Mouse (Mus musculus) hindbrain, embryonic 15.5 days (tissue): Measurements from ENCODE around the gene Pdlim5. TPM values are rescaled to one million over a fixed set of nuclear protein-coding genes. Genes with fewer than 3 reads are reported as not detected.

Experiments
- ATAC-seq: fragments of 200-750 bp; cut with Nextera tagmentation; 2 replicates; pipeline ENCODE4 v1.8.0; 2017; ENCODE audit warnings: low read depth, moderate number of reproducible peaks, moderate TSS enrichment; ENCODE audit not compliant: low FRiP score
- H3K27ac ChIP-seq: fragments of 300-500 bp; sonication (generic); replicated peaks from 2 replicates; pipeline ENCODE4 v1.5.1; 2015; ENCODE audit warnings: mild to moderate bottlenecking, inconsistent platforms
- H3K27me3 ChIP-seq: fragments of 300-500 bp; sonication (generic); 2 replicates; pipeline ENCODE4 v1.6.1; 2015; ENCODE audit warnings: control low read depth, inconsistent platforms
- H3K36me3 ChIP-seq: fragments of 300-500 bp; sonication (generic); 2 replicates; pipeline ENCODE4 v1.6.1; 2015; ENCODE audit warnings: control low read depth, inconsistent platforms
- H3K4me1 ChIP-seq: fragments of 300-500 bp; sonication (generic); replicated peaks from 2 replicates; pipeline ENCODE4 v1.6.1; 2015; ENCODE audit warnings: control low read depth, inconsistent platforms
- H3K4me2 ChIP-seq: fragments of 300-500 bp; sonication (generic); 2 replicates; pipeline ENCODE4 v1.6.1; 2015; ENCODE audit warnings: moderate library complexity, mild to moderate bottlenecking, inconsistent platforms
- H3K4me3 ChIP-seq: fragments of 300-500 bp; sonication (generic); 2 replicates; pipeline ENCODE4 v1.5.1; 2015; ENCODE audit warnings: mild to moderate bottlenecking, inconsistent platforms
- H3K9ac ChIP-seq: fragments of 300-500 bp; sonication (generic); 2 replicates; pipeline ENCODE4 v1.6.1; 2015; ENCODE audit warnings: inconsistent platforms
- H3K9me3 ChIP-seq: fragments of 300-500 bp; sonication (generic); 2 replicates; pipeline ENCODE4 v1.6.1; 2016; ENCODE audit warnings: control low read depth, inconsistent platforms
- WGBS: fragments of 180-500 bp; shearing (Covaris S2); methylation state at CpG from one replicate; pipeline ENCODE4 v1.1.7; 2015; 5-methylcytosine and 5-hydroxymethylcytosine counted together
- polyA plus RNA-seq: library from polyadenylated mRNA; unstranded; fragments of >200 nt; fragmentation: Nextera tagmentation; extraction: Ambion mirVana; gene quantifications from 2 replicates; pipeline ENCODE4 v1.2.1, GENCODE M21; 2015

Gene Pdlim5
- polyA plus RNA-seq, 1 experiment from 2014 or later: 15.0 TPM

DNA sequence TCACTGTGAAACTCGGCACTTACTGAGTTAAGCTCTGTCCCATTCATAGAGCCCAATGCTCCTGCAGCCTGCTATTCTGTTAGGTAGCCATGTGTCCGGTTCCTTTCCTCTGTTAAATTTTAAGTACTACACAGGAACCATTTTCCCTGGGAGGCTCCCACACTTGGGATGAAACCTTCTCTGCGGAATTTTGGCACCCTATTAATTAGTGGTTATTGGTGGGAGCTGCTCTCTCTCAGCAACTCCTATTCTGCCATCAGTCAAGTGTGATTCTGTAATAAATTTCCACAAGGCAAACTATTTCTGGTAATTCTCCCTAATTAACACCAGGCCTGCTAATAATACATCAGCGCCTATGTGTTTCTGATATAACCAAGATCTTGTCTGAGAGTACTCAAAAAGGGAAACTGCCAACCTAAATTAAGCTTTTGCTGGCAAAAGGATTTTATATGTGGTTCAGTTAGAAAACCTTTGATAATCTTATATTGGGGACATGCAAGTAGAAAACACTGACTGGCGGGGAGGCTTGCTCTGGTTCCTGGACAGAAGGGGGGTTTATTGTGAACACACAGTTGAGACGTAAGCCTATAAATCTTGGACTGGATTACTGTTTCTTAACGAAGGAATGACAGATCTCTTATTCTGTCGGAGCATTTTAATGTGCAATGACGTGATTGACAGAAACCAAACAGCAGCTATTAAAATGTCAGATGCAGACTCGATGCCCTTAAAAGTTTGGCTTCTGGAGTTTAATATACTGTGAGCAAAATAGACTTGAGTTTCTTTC lies 157.0 kb downstream of the Pdlim5 start:
- Histone ChIP-seq H3K4me2 (no peak overlapping the region), H3K9ac (no peak overlapping the region)

GRCm38 (mm10) chr3:142237621-142238020 lies 157.9 kb downstream of the Pdlim5 start:
- H3K27me3 ChIP-seq: no peaks in the 10 kb centered on the region
- H3K4me1 ChIP-seq: no peaks in the 10 kb centered on the region
- ATAC-seq: no peak
- WGBS: 59% methylated on average over 5 of the region's 5 CpGs
- no peaks in the 10 kb centered on the region for H3K9me3 ChIP-seq
- no peaks in the 10 kb centered on the region for H3K36me3 ChIP-seq
- H3K4me2 ChIP-seq: no peak overlapping the region
- H3K4me3 ChIP-seq: no peak overlapping the region
- no peak overlapping the region for H3K27ac ChIP-seq
- no peak overlapping the region for H3K9ac ChIP-seq

More for the DNA sequence above, 157.0 kb downstream of the Pdlim5 start:
- no peak for ATAC-seq
- 76% methylated on average over 10 of the region's 10 CpGs for WGBS
- no peak overlapping the region for H3K27ac ChIP-seq
- H3K36me3 ChIP-seq: no peaks in the 10 kb centered on the region
- H3K27me3 ChIP-seq: no peaks in the 10 kb centered on the region
- H3K4me1 ChIP-seq: no peaks in the 10 kb centered on the region
- no peak overlapping the region for H3K4me3 ChIP-seq
- H3K9me3 ChIP-seq: no peaks in the 10 kb centered on the region

- no peak for ATAC-seq
- no peak overlapping the region for H3K4me2 ChIP-seq
- no peaks in the 10 kb centered on the region for H3K4me1 ChIP-seq
- H3K9ac ChIP-seq: no peak overlapping the region
- H3K27me3 ChIP-seq: no peaks in the 10 kb centered on the region
- H3K27ac ChIP-seq: no peak overlapping the region
- WGBS: 77% methylated on average over 16 of the region's 16 CpGs
- H3K9me3 ChIP-seq: no peaks in the 10 kb centered on the region
- no peaks in the 10 kb centered on the region for H3K36me3 ChIP-seq
- no peak overlapping the region for H3K4me3 ChIP-seq
These were observed 161.7 kb downstream of the Pdlim5 start for GRCm38 (mm10) chr3:142233606-142234465.

GRCm38 (mm10) chr3:142228665-142229064 lies 166.8 kb downstream of the Pdlim5 start:
- no peak for ATAC-seq
- WGBS: 83% methylated on average over 7 of the region's 7 CpGs
- no peaks in the 10 kb centered on the region for H3K27me3 ChIP-seq
- no peak overlapping the region for H3K27ac ChIP-seq
- H3K9ac ChIP-seq: no peak overlapping the region
- no peaks in the 10 kb centered on the region for H3K36me3 ChIP-seq
- no peaks in the 10 kb centered on the region for H3K4me1 ChIP-seq
- no peak overlapping the region for H3K4me3 ChIP-seq
- no peaks in the 10 kb centered on the region for H3K9me3 ChIP-seq
- no peak overlapping the region for H3K4me2 ChIP-seq

DNA sequence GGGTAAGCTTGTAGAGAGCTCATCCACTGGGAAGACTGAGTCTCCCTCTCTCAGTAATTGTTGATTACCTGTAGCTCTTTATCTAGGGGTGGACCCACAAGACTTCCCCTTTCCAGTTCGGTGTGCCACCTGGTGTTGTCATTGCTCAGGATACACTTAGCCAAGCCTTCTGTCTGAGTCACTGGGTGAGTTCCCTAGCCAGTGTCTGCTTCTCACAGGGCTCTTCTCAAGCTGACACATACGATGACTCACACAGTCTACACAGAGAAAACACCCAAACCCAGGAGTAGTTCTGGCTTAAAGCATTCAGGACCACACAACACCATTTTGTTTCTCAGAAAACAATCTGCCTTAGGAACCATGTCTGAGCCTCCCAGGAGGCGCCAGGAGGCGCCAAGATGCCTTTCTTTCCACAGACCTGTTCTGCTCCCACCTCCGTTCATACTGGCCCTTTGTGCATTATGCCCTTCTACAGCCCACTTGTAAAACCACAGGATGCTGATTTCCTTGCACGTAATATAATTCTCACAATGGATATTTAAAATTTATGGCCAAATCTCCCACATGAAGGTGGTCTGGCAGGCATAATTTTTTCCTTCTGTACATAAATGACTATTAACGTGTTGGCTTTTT lies 172.9 kb downstream of the Pdlim5 start:
- Histone ChIP-seq H3K9me3 (no peaks in the 10 kb centered on the region), H3K4me1 (no peaks in the 10 kb centered on the region), H3K4me3 (no peak overlapping the region), H3K36me3 (no peaks in the 10 kb centered on the region), H3K4me2 (no peak overlapping the region), H3K27me3 (no peaks in the 10 kb centered on the region), H3K27ac (no peak overlapping the region), H3K9ac (no peak overlapping the region)
- WGBS: 92% methylated on average over 7 of the region's 7 CpGs
- no peak for ATAC-seq

GRCm38 (mm10) chr3:142219910-142220309 lies 175.6 kb downstream of the Pdlim5 start:
- 94% methylated on average over 9 of the region's 9 CpGs for WGBS
- H3K9ac ChIP-seq: no peak overlapping the region
- H3K4me2 ChIP-seq: no peak overlapping the region
- no peaks in the 10 kb centered on the region for H3K4me1 ChIP-seq
- no peak for ATAC-seq
- H3K4me3 ChIP-seq: no peak overlapping the region
- no peaks in the 10 kb centered on the region for H3K27me3 ChIP-seq
- H3K27ac ChIP-seq: no peak overlapping the region
- H3K9me3 ChIP-seq: no peaks in the 10 kb centered on the region
- no peaks in the 10 kb centered on the region for H3K36me3 ChIP-seq

GRCm38 (mm10) chr3:142212821-142213220 lies 182.7 kb downstream of the Pdlim5 start:
- Histone ChIP-seq H3K4me2 (no peak overlapping the region), H3K27ac (no peak overlapping the region), H3K4me3 (no peak overlapping the region), H3K36me3 (no peaks in the 10 kb centered on the region), H3K27me3 (no peaks in the 10 kb centered on the region), H3K4me1 (no peaks in the 10 kb centered on the region), H3K9me3 (no peaks in the 10 kb centered on the region), H3K9ac (no peak overlapping the region)
- WGBS: 67% methylated on average over 2 of the region's 2 CpGs
- no peak for ATAC-seq

DNA sequence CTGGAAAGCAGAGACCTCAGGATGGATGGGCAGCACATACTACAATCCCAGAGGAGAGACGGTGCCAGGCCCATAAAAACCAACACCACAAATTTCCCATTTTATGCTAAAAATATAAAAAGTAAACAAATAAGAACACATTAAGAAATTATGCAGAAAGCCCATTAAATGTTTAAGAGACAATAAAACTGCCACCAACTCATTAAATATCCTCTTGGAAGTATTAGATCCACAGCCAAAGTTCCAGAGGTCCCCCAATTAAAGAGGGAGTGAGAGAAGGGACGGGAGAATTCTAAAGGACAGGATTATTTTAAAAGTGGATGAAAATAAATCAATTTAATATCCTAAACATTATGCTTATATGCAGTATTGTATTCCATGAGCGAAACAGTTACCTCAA lies 183.3 kb downstream of the Pdlim5 start:
- H3K4me2 ChIP-seq: no peak overlapping the region
- no peak overlapping the region for H3K4me3 ChIP-seq
- no peaks in the 10 kb centered on the region for H3K4me1 ChIP-seq
- ATAC-seq: no peak
- no peaks in the 10 kb centered on the region for H3K9me3 ChIP-seq
- no peak overlapping the region for H3K27ac ChIP-seq
- no peaks in the 10 kb centered on the region for H3K27me3 ChIP-seq
- H3K9ac ChIP-seq: no peak overlapping the region
- no peaks in the 10 kb centered on the region for H3K36me3 ChIP-seq
- WGBS: 85% methylated on average over 3 of the region's 3 CpGs

DNA sequence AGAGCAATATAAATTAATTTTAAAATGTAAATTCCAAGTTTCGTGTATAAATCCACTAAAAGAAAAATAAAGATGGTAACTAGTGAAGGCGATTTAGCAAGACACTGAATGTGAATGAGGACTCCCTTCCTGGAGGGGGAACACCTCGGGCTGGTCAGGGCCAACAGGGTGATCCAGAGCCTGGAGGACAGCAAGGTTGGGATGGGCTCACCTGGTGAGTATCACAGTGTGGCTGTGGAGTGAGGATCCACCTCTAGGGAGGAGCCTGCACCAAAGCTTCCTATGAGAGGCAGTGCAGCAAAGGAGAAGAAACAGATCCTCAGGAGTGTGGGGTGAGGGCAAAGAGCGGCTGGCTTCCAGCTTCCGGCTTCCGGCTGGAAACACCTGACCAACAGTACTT lies 185.5 kb downstream of the Pdlim5 start:
- H3K27ac ChIP-seq: no peak overlapping the region
- no peaks in the 10 kb centered on the region for H3K27me3 ChIP-seq
- H3K9ac ChIP-seq: no peak overlapping the region
- H3K4me2 ChIP-seq: no peak overlapping the region
- WGBS: 86% methylated on average over 6 of the region's 6 CpGs
- ATAC-seq: peak; percentile 23; the same call in 1 of the 2 replicates
- H3K36me3 ChIP-seq: no peaks in the 10 kb centered on the region
- H3K9me3 ChIP-seq: no peaks in the 10 kb centered on the region
- no peak overlapping the region for H3K4me3 ChIP-seq
- H3K4me1 ChIP-seq: no peaks in the 10 kb centered on the region

GRCm38 (mm10) chr3:142209057-142209456 lies 186.4 kb downstream of the Pdlim5 start:
- no peaks in the 10 kb centered on the region for H3K4me1 ChIP-seq

DNA sequence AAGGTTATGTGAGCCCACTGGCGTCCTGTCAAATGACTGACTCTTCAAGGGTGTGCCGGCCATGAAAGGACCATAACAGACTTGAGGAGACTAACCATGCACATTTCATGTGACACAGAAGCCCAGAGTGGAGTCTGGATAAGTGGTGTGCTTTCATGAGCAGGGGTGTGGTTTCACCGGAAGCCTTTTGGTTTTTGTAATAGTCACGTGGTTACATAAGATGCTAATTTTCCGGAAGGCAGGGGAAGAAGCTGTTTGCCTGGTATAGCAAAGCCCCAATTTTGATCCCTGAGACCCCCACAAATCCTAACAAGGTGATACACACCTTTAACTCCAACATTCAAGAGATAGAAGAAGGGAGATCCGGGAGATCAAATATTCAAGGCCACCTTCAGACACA lies 188.0 kb downstream of the Pdlim5 start:
- ATAC-seq: no peak
- Histone ChIP-seq H3K27ac (no peak overlapping the region), H3K4me1 (no peaks in the 10 kb centered on the region), H3K9ac (no peak overlapping the region), H3K27me3 (no peaks in the 10 kb centered on the region), H3K4me3 (no peak overlapping the region), H3K36me3 (no peaks in the 10 kb centered on the region), H3K9me3 (no peaks in the 10 kb centered on the region), H3K4me2 (no peak overlapping the region)
- 91% methylated on average over 6 of the region's 6 CpGs for WGBS

More at GRCm38 (mm10) chr3:142209057-142209456, 186.4 kb downstream of the Pdlim5 start:
- no peaks in the 10 kb centered on the region for H3K9me3 ChIP-seq
- H3K27ac ChIP-seq: no peak overlapping the region
- H3K4me3 ChIP-seq: no peak overlapping the region
- no peaks in the 10 kb centered on the region for H3K36me3 ChIP-seq
- H3K9ac ChIP-seq: no peak overlapping the region
- H3K27me3 ChIP-seq: no peaks in the 10 kb centered on the region
- H3K4me2 ChIP-seq: no peak overlapping the region
- ATAC-seq: no peak
- WGBS: 71% methylated on average over 11 of the region's 11 CpGs

- ATAC-seq: no peak
- Histone ChIP-seq H3K36me3 (no peaks in the 10 kb centered on the region), H3K4me1 (no peaks in the 10 kb centered on the region), H3K27ac (no peak overlapping the region), H3K9me3 (no peaks in the 10 kb centered on the region), H3K27me3 (no peaks in the 10 kb centered on the region), H3K4me3 (no peak overlapping the region), H3K4me2 (no peak overlapping the region), H3K9ac (no peak overlapping the region)
- 96% methylated on average over 3 of the region's 3 CpGs for WGBS
These were observed 189.2 kb downstream of the Pdlim5 start for GRCm38 (mm10) chr3:142206316-142206715.
